Mouse (Mus musculus) hindbrain, embryonic 15.5 days (tissue): ENCODE measurements at regions not wholly inside any gene's neighbourhood (a gene's known extent, or its start where the extent isn't known, plus 50 kb on each side); places are given as distances from the start of the nearest gene placed in this dataset.

ENCODE experiments used
- ATAC-seq: fragments of 200-750 bp; cut with Nextera tagmentation; 2 replicates; pipeline ENCODE4 v1.8.0; 2017; ENCODE audit warnings: low read depth, moderate number of reproducible peaks, moderate TSS enrichment; ENCODE audit not compliant: low FRiP score
- H3K27ac ChIP-seq: fragments of 300-500 bp; sonication (generic); replicated peaks from 2 replicates; pipeline ENCODE4 v1.5.1; 2015; ENCODE audit warnings: mild to moderate bottlenecking, inconsistent platforms
- H3K27me3 ChIP-seq: fragments of 300-500 bp; sonication (generic); 2 replicates; pipeline ENCODE4 v1.6.1; 2015; ENCODE audit warnings: control low read depth, inconsistent platforms
- H3K36me3 ChIP-seq: fragments of 300-500 bp; sonication (generic); 2 replicates; pipeline ENCODE4 v1.6.1; 2015; ENCODE audit warnings: control low read depth, inconsistent platforms
- H3K4me1 ChIP-seq: fragments of 300-500 bp; sonication (generic); replicated peaks from 2 replicates; pipeline ENCODE4 v1.6.1; 2015; ENCODE audit warnings: control low read depth, inconsistent platforms
- H3K4me2 ChIP-seq: fragments of 300-500 bp; sonication (generic); 2 replicates; pipeline ENCODE4 v1.6.1; 2015; ENCODE audit warnings: moderate library complexity, mild to moderate bottlenecking, inconsistent platforms
- H3K4me3 ChIP-seq: fragments of 300-500 bp; sonication (generic); 2 replicates; pipeline ENCODE4 v1.5.1; 2015; ENCODE audit warnings: mild to moderate bottlenecking, inconsistent platforms
- H3K9ac ChIP-seq: fragments of 300-500 bp; sonication (generic); 2 replicates; pipeline ENCODE4 v1.6.1; 2015; ENCODE audit warnings: inconsistent platforms
- H3K9me3 ChIP-seq: fragments of 300-500 bp; sonication (generic); 2 replicates; pipeline ENCODE4 v1.6.1; 2016; ENCODE audit warnings: control low read depth, inconsistent platforms
- WGBS: fragments of 180-500 bp; shearing (Covaris S2); methylation state at CpG from one replicate; pipeline ENCODE4 v1.1.7; 2015; 5-methylcytosine and 5-hydroxymethylcytosine counted together

DNA sequence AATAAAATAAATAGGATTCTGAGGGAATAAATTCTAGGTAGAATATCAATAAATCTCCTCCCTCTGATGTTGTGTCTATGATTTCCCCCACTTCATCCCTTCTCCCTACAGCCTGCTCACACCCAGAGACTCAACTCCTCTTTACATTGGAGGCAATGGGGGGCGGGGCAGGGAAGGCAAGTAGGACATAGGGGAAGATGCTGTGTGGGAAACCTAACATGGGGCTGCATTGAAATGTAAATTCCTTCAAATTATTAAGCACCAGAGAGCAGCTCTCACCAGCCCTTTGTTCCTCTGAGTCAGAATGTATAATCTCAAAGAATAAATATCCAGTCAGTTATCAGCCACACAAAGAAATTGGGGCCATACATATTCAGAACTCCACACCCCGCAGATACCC is 91.6 kb downstream of the Nuf2 start:
- H3K36me3 ChIP-seq, result no peaks in the 10 kb centered on the region
- H3K4me1 ChIP-seq, result 0 out of 2 replicates have a peak, but pooled peaks cover 3% of the 10 kb centered on the region
- no peaks in the 10 kb centered on the region for H3K27me3 ChIP-seq
- no peak overlapping the region for H3K4me2 ChIP-seq
- H3K27ac ChIP-seq, result no peak overlapping the region
- 41% methylated on average over 2 of the region's 2 CpGs for WGBS
- H3K9me3 ChIP-seq, result no peaks in the 10 kb centered on the region
- no peak overlapping the region for H3K9ac ChIP-seq
- no peak for ATAC-seq
- no peak overlapping the region for H3K4me3 ChIP-seq

DNA sequence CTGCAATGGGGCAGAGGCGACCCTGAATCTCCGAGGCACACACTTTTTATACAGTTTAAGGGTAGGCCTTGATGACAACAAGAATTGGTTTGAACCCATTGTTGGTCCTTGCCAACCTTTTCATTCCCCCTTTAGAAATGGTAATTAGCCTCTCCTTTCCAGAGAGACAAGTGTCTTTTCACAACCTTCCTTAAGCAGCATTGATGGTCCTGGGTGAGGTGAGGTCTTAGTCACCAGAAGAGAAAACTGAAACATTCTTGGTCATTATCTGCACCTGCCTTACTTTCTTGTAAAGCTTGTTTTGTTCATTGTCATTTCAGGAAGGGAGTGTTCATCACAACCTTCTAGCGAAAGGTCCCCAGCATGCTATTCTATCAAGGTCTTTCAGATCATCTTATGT is 93.3 kb downstream of the Nuf2 start:
- H3K4me1 ChIP-seq, result 0 out of 2 replicates have a peak, but pooled peaks cover 3% of the 10 kb centered on the region
- no peaks in the 10 kb centered on the region for H3K36me3 ChIP-seq
- H3K4me3 ChIP-seq, result no peak overlapping the region
- no peak overlapping the region for H3K27ac ChIP-seq
- no peaks in the 10 kb centered on the region for H3K27me3 ChIP-seq
- no peaks in the 10 kb centered on the region for H3K9me3 ChIP-seq
- H3K4me2 ChIP-seq, result no peak overlapping the region
- 55% methylated on average over 3 of the region's 3 CpGs for WGBS
- no peak overlapping the region for H3K9ac ChIP-seq
- ATAC-seq, result no peak

- Histone ChIP-seq H3K4me1 (no peaks in the 10 kb centered on the region), H3K27me3 (no peaks in the 10 kb centered on the region), H3K4me3 (no peak overlapping the region), H3K9ac (no peak overlapping the region), H3K27ac (no peak overlapping the region), H3K9me3 (no peaks in the 10 kb centered on the region), H3K4me2 (no peak overlapping the region), H3K36me3 (no peaks in the 10 kb centered on the region)
- no peak for ATAC-seq
- 71% methylated on average over 3 of the region's 3 CpGs for WGBS
Observed at GRCm38 (mm10) chr1:169422408-169422807, 108.9 kb downstream of the Nuf2 start.

GRCm38 (mm10) chr1:169421671-169422070 is 109.6 kb downstream of the Nuf2 start:
- H3K27ac ChIP-seq, result no peak overlapping the region
- no peaks in the 10 kb centered on the region for H3K27me3 ChIP-seq
- no peak overlapping the region for H3K4me3 ChIP-seq
- H3K4me2 ChIP-seq, result no peak overlapping the region
- WGBS, result 58% methylated on average over 1 of the region's 1 CpGs
- H3K36me3 ChIP-seq, result no peaks in the 10 kb centered on the region
- H3K4me1 ChIP-seq, result no peaks in the 10 kb centered on the region
- H3K9ac ChIP-seq, result no peak overlapping the region
- H3K9me3 ChIP-seq, result no peaks in the 10 kb centered on the region
- no peak for ATAC-seq

- Histone ChIP-seq H3K9me3 (no peaks in the 10 kb centered on the region), H3K4me1 (no peaks in the 10 kb centered on the region), H3K4me3 (no peak overlapping the region), H3K27ac (no peak overlapping the region), H3K4me2 (no peak overlapping the region), H3K27me3 (no peaks in the 10 kb centered on the region), H3K9ac (no peak overlapping the region), H3K36me3 (no peaks in the 10 kb centered on the region)
- no peak for ATAC-seq
- 85% methylated on average over 4 of the region's 4 CpGs for WGBS
Observed at GRCm38 (mm10) chr1:169418665-169419045, 112.6 kb downstream of the Nuf2 start.

- Histone ChIP-seq H3K36me3 (no peaks in the 10 kb centered on the region), H3K27ac (no peak overlapping the region), H3K4me2 (no peak overlapping the region), H3K4me3 (no peak overlapping the region), H3K9me3 (no peaks in the 10 kb centered on the region), H3K4me1 (no peaks in the 10 kb centered on the region), H3K9ac (no peak overlapping the region), H3K27me3 (no peaks in the 10 kb centered on the region)
- no peak for ATAC-seq
- WGBS, result 61% methylated on average over 10 of the region's 10 CpGs
Observed at GRCm38 (mm10) chr1:169417979-169418664, 113.1 kb downstream of the Nuf2 start.

DNA sequence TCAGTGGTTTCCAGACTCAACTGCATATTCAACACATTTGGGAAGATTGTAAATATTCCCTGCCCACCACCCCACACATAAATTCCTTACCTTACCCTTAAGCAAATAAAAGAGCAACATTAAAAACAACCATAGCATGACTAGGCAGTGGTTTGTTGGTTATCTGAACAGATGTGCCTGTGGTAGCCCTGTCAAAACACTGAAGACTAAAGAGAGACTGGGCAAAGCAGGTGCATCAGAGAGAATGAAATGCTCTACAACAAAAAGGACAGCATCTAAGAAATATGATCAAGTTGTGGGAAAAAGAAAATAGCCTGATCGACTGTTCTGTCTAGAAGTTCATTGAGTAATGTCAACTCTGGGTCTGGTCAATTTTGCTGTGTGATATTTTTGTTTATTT is 114.6 kb downstream of the Nuf2 start:
- H3K4me3 ChIP-seq, result no peak overlapping the region
- H3K27ac ChIP-seq, result no peak overlapping the region
- H3K9me3 ChIP-seq, result no peaks in the 10 kb centered on the region
- no peak overlapping the region for H3K9ac ChIP-seq
- H3K36me3 ChIP-seq, result no peaks in the 10 kb centered on the region
- no peaks in the 10 kb centered on the region for H3K27me3 ChIP-seq
- no peak overlapping the region for H3K4me2 ChIP-seq
- WGBS, result 91% methylated on average over 1 of the region's 1 CpGs
- ATAC-seq, result no peak
- H3K4me1 ChIP-seq, result no peaks in the 10 kb centered on the region

DNA sequence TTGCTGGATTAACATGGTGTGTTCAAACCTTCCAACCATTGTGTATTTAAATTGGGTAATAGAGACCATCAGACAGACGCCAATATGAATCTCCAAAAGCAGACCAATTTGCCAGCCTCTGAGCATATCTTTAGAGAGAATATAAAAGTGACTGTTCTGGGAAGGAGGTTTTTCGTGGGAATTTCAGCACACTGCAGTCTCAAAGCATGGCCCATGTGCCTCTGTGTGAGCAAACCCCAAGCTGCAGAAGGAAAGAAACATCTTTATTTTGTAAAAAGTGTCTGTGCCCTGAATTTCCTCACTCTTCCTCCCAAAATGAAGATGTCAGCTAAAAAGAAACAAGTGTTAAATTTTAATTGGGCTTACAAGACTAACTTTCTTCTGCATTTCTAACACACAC is 123.1 kb downstream of the Nuf2 start:
- ATAC-seq, result no peak
- Histone ChIP-seq H3K27me3 (no peaks in the 10 kb centered on the region), H3K9ac (no peak overlapping the region), H3K27ac (no peak overlapping the region), H3K4me2 (no peak overlapping the region), H3K4me3 (no peak overlapping the region), H3K9me3 (no peaks in the 10 kb centered on the region), H3K4me1 (no peaks in the 10 kb centered on the region), H3K36me3 (no peaks in the 10 kb centered on the region)
- WGBS, result 64% methylated on average over 2 of the region's 2 CpGs

DNA sequence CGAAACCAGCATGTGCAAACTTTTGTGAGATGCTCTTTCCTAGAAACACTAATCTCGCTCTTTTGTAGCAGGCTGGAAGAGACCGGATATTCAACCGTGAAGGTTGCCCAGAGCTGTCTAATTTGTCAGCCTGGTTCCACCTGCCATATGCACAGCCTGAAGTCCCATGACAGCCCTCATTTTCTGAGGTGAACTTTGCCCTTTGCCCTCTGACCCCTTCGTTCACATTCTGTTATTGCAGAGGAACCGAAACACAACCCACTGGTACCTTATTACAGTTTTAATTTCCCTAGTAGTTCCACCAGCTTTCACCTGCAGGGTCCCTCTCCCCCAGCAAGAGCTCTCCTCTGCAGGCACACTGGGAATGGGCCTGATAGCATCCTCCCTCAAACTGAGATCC is 130.4 kb downstream of the Nuf2 start:
- H3K9ac ChIP-seq, result no peak overlapping the region
- no peak overlapping the region for H3K4me2 ChIP-seq
- H3K4me1 ChIP-seq, result no peaks in the 10 kb centered on the region
- H3K27me3 ChIP-seq, result no peaks in the 10 kb centered on the region
- 49% methylated on average over 6 of the region's 6 CpGs for WGBS
- no peak for ATAC-seq
- H3K36me3 ChIP-seq, result no peaks in the 10 kb centered on the region
- no peak overlapping the region for H3K4me3 ChIP-seq
- H3K27ac ChIP-seq, result no peak overlapping the region
- no peaks in the 10 kb centered on the region for H3K9me3 ChIP-seq

GRCm38 (mm10) chr1:169397371-169397770 is 133.9 kb downstream of the Nuf2 start:
- ATAC-seq, result no peak
- no peaks in the 10 kb centered on the region for H3K27me3 ChIP-seq

DNA sequence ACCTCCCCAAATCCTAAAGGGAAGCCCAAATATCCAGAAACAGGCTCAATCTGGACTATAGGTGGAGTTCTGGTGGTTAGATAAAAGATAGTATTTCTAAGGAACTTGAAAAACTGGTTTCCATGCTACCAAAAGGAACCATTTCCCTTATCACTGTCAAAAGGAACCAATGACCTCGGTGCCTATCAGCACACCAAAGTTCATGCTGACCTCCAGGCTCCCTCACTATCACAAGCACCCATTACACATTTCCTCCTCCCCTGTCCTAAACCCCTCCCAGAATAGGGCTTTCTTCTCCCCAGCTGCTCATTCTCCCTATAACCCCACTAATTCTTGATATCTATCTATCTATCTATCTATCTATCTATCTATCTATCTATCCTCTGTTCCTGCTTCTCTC is 144.2 kb downstream of the Nuf2 start:
- H3K27me3 ChIP-seq, result no peaks in the 10 kb centered on the region
- no peaks in the 10 kb centered on the region for H3K36me3 ChIP-seq
- WGBS, result 96% methylated on average over 1 of the region's 1 CpGs
- no peak for ATAC-seq
- no peak overlapping the region for H3K4me3 ChIP-seq
- no peak overlapping the region for H3K27ac ChIP-seq
- H3K9me3 ChIP-seq, result no peaks in the 10 kb centered on the region
- peaks cover 14% of the 10 kb centered on the region for H3K4me1 ChIP-seq
- H3K4me2 ChIP-seq, result no peak overlapping the region
- H3K9ac ChIP-seq, result no peak overlapping the region

More at GRCm38 (mm10) chr1:169397371-169397770, 133.9 kb downstream of the Nuf2 start:
- H3K36me3 ChIP-seq, result no peaks in the 10 kb centered on the region
- 96% methylated on average over 4 of the region's 4 CpGs for WGBS
- no peak overlapping the region for H3K4me2 ChIP-seq
- H3K27ac ChIP-seq, result no peak overlapping the region
- H3K4me1 ChIP-seq, result no peaks in the 10 kb centered on the region
- no peaks in the 10 kb centered on the region for H3K9me3 ChIP-seq
- no peak overlapping the region for H3K4me3 ChIP-seq
- H3K9ac ChIP-seq, result no peak overlapping the region

- Histone ChIP-seq H3K27me3 (no peaks in the 10 kb centered on the region), H3K4me2 (0 out of 2 replicates have a peak overlapping the region, but pooled peaks have one; percentile 7), H3K4me3 (no peak overlapping the region), H3K27ac (no peak overlapping the region), H3K4me1 (peaks cover 14% of the 10 kb centered on the region), H3K9me3 (no peaks in the 10 kb centered on the region), H3K36me3 (no peaks in the 10 kb centered on the region), H3K9ac (no peak overlapping the region)
- 50% methylated on average over 10 of the region's 10 CpGs for WGBS
- ATAC-seq, result 0 out of 2 replicates have a peak, but pooled peaks have one; percentile 38
Observed at GRCm38 (mm10) chr1:169385740-169386424, 145.4 kb downstream of the Nuf2 start.
